Mouse (Mus musculus) small intestine, adult 2 months (tissue): ENCODE results near the gene Dcp1a.

ENCODE experiments used
- CTCF ChIP-seq: fragments of 200-500 bp; IDR thresholded peaks from 2 replicates; pipeline ENCODE4 v1.5.1; 2012; ENCODE audit warnings: low read depth, mild to moderate bottlenecking, control low read depth, inconsistent platforms, low read length, moderate library complexity, mixed read lengths; ENCODE audit not compliant: insufficient replicate concordance, insufficient read length; ENCODE audit errors: extremely low read depth
- POLR2A ChIP-seq: fragments of 200-500 bp; IDR thresholded peaks from 2 replicates; pipeline ENCODE4 v1.6.1; 2012; ENCODE audit warnings: low read depth, mild to moderate bottlenecking, control low read depth, inconsistent platforms, low read length, moderate library complexity

- no peak for TF ChIP-seq CTCF
- TF ChIP-seq POLR2A = no peak
Observed at GRCm38 (mm10) chr14:30512896-30513295, 33.6 kb downstream of the Dcp1a start.
